25 mouse cellular contexts compared by ENCODE assay signal in the genomic region with DNA sequence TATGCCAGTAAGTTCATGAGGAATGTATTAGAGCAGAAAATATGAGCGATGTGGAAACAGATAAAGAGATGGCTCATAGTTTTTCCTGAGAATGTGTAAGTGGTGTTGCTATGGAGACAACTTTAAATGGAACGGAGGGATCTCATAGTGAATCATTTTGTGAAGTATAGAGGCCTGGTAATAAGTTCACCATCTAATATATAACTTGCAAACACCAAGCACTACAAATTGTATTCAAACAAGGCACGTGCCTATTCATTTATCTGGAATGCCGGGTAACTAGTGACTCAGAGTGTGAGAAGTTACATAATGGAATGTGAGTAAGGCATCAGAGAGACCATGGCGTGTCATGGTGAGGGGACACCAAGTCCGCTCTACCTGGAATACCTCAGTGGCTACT. TPM values are rescaled to one million over a fixed set of nuclear protein-coding genes. Genes with fewer than 3 reads are reported as not detected.
"Had no signal": no experiment of that assay in that cellular context is flagged by ENCODE, and none has a peak within 500 bp of the region (broad histone marks: within the 10 kb centered on the region; RNA-seq: fewer than 3 reads in every experiment).

No protein-coding gene starts in this region.

- ATAC-seq: liver, postnatal 0 days; midbrain, embryonic 16.5 days had no signal

- DNase-seq: liver, postnatal 0 days; lung, adult 2 months; lung, postnatal 14 days; lung, postnatal 36 days; midbrain, embryonic 14.5 days; retina, postnatal 1 day; right cerebral cortex, adult 18-20 months; right cerebral cortex, postnatal 25 days; right cerebral cortex, postnatal 4 days; spleen, adult 18-20 months; thymus, adult 2 months; thymus, postnatal 14 days; thymus, postnatal 36 days had no signal

- H3K4me3 ChIP-seq: liver, embryonic 15.5 days; lung, embryonic 15.5 days; megakaryocyte, embryonic 14.5 days; midbrain, embryonic 12.5 days; myocyte; neural tube, embryonic 13.5 days; neural tube, embryonic 15.5 days; stomach, embryonic 15.5 days had no signal

- H3K27me3 ChIP-seq: liver, embryonic 15.5 days; lung, embryonic 15.5 days; megakaryocyte, embryonic 14.5 days; midbrain, embryonic 12.5 days; neural tube, embryonic 13.5 days; neural tube, embryonic 15.5 days; stomach, embryonic 15.5 days had no signal

RNA-seq across cellular contexts. Expression of gene Gm525, which starts 35.1 kb away (rescaled TPM):
- polyA plus RNA-seq: liver, embryonic 15.5 days; macrophage; midbrain, embryonic 12.5 days; midbrain, embryonic 14.5 days; midbrain, embryonic 16.5 days; myocyte; neural tube, embryonic 11.5 days; neural tube, embryonic 13.5 days; neural tube, embryonic 15.5 days; small intestine, adult 2 months had no signal
